Mouse (Mus musculus): ENCODE measurements around the gene Hdhd3. TPM values are rescaled to one million over a fixed set of nuclear protein-coding genes. Genes with fewer than 3 reads are reported as not detected.

The Hdhd3 gene
- total and polyA plus RNA-seq, 3 experiments: 3.9 to 9.0 (median 4.0) TPM

DNA sequence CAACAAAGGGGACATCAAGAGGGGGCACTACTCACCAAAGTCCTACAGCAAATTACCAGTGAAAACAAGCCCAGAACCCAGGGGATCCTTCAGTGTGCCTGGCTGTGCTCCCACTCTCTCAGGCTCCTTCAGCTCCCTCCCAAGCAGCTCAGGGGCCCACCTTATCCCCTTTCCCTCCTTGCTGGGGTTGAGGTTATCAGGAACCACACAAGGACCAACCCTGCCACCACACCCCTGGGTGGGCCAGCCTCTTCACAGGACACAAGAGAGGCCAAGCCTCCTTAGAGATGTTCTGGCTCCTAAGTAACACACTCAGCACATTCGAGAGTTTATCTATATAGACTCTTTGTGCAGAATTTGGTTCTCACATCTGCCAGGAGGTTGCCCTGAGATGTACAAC lies 13.3 kb upstream of the Hdhd3 start:
- Histone ChIP-seq H3K4me3 (no peak overlapping the region), H3K9ac (ENCODE audit: low read depth, low read length) (no peak overlapping the region), H3K27me3 (ENCODE audit: control insufficient read depth, insufficient read depth, low read length) (no peaks in the 10 kb centered on the region), H3K4me1 (ENCODE audit: control insufficient read depth, insufficient read depth, low read length) (peaks cover 21% of the 10 kb centered on the region), H3K27ac (peak overlapping the region; percentile 78), H3K79me2 (replicated peaks; ENCODE audit: control insufficient read depth, insufficient read depth, low read length) (no peaks in the 10 kb centered on the region), H3K36me3 (ENCODE audit: control insufficient read depth, insufficient read depth, low read length) (no peaks in the 10 kb centered on the region; the same call in none of the 2 replicates)
- peak in 1 of 2 experiments; percentile 24 for DNase-seq
- intact Hi-C loops (cut with DNase I): loop anchor here (2.0 to 10.0 kb wide), 5 partner anchors 14 to 888 kb away; partner anchors contain the start of genes Akna, Fkbp15, Hdhd3 and Slc31a1
- WGBS: 43% methylated on average over 1 of the region's 1 CpGs
- TF ChIP-seq CTCF (IDR thresholded peaks at IDR 0.05) (no peak), POLR2A (IDR thresholded peaks at IDR 0.05; ENCODE audit: insufficient read depth, low read depth, low read length) (no peak), EP300 (IDR thresholded peaks at IDR 0.05; ENCODE audit: insufficient read depth, low read depth, low read length) (no peak)

DNA sequence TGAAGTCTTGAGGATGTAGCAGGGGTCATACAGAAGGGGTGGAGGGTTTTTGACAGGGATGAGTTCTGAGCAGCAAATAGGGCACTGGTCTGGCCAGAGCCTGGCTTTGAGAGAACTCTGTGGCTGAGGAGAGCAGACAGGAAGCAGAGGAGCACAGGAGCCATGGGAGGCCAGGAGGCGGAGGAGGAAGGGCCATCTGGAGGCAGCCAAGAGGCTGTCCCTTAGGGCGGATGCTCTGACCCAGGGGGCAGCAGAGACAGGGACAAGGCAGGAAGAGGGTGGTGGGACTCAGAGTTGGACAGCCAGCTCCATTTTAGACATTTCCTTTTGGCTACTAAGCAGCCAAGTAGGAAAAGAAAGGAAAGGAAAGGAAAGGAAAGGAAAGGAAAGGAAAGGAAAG lies 12.8 kb upstream of the Hdhd3 start:
- H3K4me1 ChIP-seq (ENCODE audit: control insufficient read depth, insufficient read depth, low read length): peaks cover 21% of the 10 kb centered on the region
- DNase-seq: peak; percentile 70 to 81
- no peak overlapping the region; the same call in 1 of the 2 replicates for H3K4me3 ChIP-seq
- no peaks in the 10 kb centered on the region for H3K27me3 ChIP-seq (ENCODE audit: control insufficient read depth, insufficient read depth, low read length)
- peak; percentile 40; the same call in 1 of the 2 replicates for TF ChIP-seq POLR2A (IDR thresholded peaks at IDR 0.05; ENCODE audit: insufficient read depth, low read depth, low read length)
- TF ChIP-seq EP300 (IDR thresholded peaks at IDR 0.05; ENCODE audit: insufficient read depth, low read depth, low read length): peak; percentile 72
- peak; percentile 47 for TF ChIP-seq CTCF (IDR thresholded peaks at IDR 0.05)
- WGBS: 34% methylated on average over 2 of the region's 2 CpGs
- H3K9ac ChIP-seq (ENCODE audit: low read depth, low read length): no peak overlapping the region
- H3K27ac ChIP-seq: peak overlapping the region; percentile 78
- H3K79me2 ChIP-seq (replicated peaks; ENCODE audit: control insufficient read depth, insufficient read depth, low read length): no peaks in the 10 kb centered on the region
- no peaks in the 10 kb centered on the region; the same call in none of the 2 replicates for H3K36me3 ChIP-seq (ENCODE audit: control insufficient read depth, insufficient read depth, low read length)
- intact Hi-C loops (cut with DNase I): loop anchor here (2.0 to 10.0 kb wide), 5 partner anchors 13 to 889 kb away; partner anchors contain the start of genes Akna, Fkbp15, Hdhd3 and Slc31a1

DNA sequence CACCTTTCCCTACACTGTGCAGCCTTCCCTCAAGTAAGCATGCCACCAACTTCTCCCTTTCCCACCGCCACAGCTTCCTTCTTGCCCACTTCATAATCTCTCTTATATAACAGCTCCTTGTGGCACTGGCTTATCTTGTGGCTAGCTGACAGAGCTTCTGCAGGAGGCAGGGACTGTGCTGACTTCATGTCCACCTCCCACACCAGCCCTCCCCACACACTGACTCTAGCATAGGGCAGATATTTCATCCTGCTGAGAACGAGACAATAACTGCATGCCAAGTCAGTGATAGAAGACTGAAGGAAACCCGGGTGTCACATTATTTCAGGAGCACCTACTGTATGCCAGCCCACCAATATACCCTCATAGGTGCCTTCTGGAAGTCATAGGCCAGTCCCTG lies 12.2 kb upstream of the Hdhd3 start:
- peak in 1 of 2 experiments; percentile 26 for DNase-seq
- Histone ChIP-seq H3K4me3 (no peak overlapping the region; the same call in 1 of the 2 replicates), H3K9ac (ENCODE audit: low read depth, low read length) (no peak overlapping the region), H3K27me3 (ENCODE audit: control insufficient read depth, insufficient read depth, low read length) (no peaks in the 10 kb centered on the region), H3K36me3 (ENCODE audit: control insufficient read depth, insufficient read depth, low read length) (no peaks in the 10 kb centered on the region; the same call in none of the 2 replicates), H3K4me1 (ENCODE audit: control insufficient read depth, insufficient read depth, low read length) (peaks cover 21% of the 10 kb centered on the region), H3K79me2 (replicated peaks; ENCODE audit: control insufficient read depth, insufficient read depth, low read length) (no peaks in the 10 kb centered on the region), H3K27ac (peak overlapping the region; percentile 78)
- 17% methylated on average over 3 of the region's 3 CpGs for WGBS
- intact Hi-C loops (cut with DNase I): loop anchor here (5.0 to 10.0 kb wide), 4 partner anchors 43 to 889 kb away; partner anchors contain the start of genes Akna, Fkbp15, Slc31a1 and Wdr31
- no peak for TF ChIP-seq EP300 (IDR thresholded peaks at IDR 0.05; ENCODE audit: insufficient read depth, low read depth, low read length)
- no peak for TF ChIP-seq POLR2A (IDR thresholded peaks at IDR 0.05; ENCODE audit: insufficient read depth, low read depth, low read length)
- TF ChIP-seq CTCF (IDR thresholded peaks at IDR 0.05): no peak

DNA sequence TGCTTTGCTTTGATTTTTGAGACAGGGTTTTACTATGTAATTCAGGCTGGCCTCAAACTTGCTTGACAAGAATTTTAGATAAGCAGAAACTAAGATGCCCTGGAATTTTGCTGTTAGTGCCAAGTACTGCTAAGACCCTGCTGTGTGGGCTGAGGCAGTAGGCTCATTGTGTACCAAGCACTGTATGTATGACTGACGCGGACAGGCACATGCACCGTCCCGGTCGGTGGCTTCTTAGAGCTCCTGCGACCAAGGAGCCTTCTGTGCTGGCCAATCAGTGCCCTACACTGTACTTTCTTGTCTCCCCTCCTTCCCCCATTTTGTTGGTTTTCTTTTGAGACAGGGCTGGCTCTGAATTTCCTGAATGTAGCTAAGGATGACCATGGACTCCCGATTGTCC lies 11.7 kb upstream of the Hdhd3 start:
- intact Hi-C loops (cut with DNase I): loop anchor here (5.0 to 10.0 kb wide), 4 partner anchors 43 to 890 kb away; partner anchors contain the start of genes Akna, Fkbp15, Slc31a1 and Wdr31
- Histone ChIP-seq H3K4me3 (no peak overlapping the region), H3K36me3 (ENCODE audit: control insufficient read depth, insufficient read depth, low read length) (no peaks in the 10 kb centered on the region; the same call in none of the 2 replicates), H3K27ac (peak overlapping the region; percentile 78), H3K79me2 (replicated peaks; ENCODE audit: control insufficient read depth, insufficient read depth, low read length) (no peaks in the 10 kb centered on the region), H3K9ac (ENCODE audit: low read depth, low read length) (no peak overlapping the region), H3K4me1 (ENCODE audit: control insufficient read depth, insufficient read depth, low read length) (peaks cover 21% of the 10 kb centered on the region), H3K27me3 (ENCODE audit: control insufficient read depth, insufficient read depth, low read length) (no peaks in the 10 kb centered on the region)
- no peak for DNase-seq
- 72% methylated on average over 7 of the region's 7 CpGs for WGBS
- TF ChIP-seq POLR2A (IDR thresholded peaks at IDR 0.05; ENCODE audit: insufficient read depth, low read depth, low read length): no peak
- no peak for TF ChIP-seq EP300 (IDR thresholded peaks at IDR 0.05; ENCODE audit: insufficient read depth, low read depth, low read length)
- no peak for TF ChIP-seq CTCF (IDR thresholded peaks at IDR 0.05)

DNA sequence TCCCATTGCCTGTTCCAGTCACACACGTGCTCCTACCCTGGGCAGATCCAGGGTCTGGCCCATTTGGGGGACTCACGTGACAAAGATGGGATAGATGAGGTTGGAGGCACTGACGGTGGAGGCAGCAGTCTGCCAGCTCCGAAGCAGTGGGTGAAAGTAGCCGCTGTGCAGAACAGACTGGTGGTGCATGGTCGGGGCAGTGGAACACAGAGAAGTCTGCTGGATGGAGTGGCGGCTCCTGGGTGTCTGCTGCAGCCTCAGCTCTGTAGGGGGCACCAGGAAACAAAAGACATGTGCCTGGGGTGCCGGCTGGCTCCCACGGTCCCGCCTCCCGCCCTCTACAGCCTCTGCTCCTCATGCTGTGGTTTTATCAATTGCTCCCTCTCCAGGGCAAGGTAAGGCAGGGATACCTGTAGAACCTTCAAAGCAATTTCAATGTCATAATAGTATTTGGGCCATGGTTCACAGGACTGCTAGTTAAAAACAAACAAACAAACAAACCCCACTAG lies 10.8 kb upstream of the Hdhd3 start:
- WGBS: 72% methylated on average over 11 of the region's 11 CpGs
- Histone ChIP-seq H3K9ac (ENCODE audit: low read depth, low read length) (no peak overlapping the region), H3K27me3 (ENCODE audit: control insufficient read depth, insufficient read depth, low read length) (no peaks in the 10 kb centered on the region), H3K4me1 (ENCODE audit: control insufficient read depth, insufficient read depth, low read length) (peaks cover 19% of the 10 kb centered on the region), H3K4me3 (no peak overlapping the region), H3K27ac (no peak overlapping the region), H3K36me3 (ENCODE audit: control insufficient read depth, insufficient read depth, low read length) (no peaks in the 10 kb centered on the region; the same call in none of the 2 replicates), H3K79me2 (replicated peaks; ENCODE audit: control insufficient read depth, insufficient read depth, low read length) (no peaks in the 10 kb centered on the region)
- intact Hi-C loops (cut with DNase I): loop anchor here (10.0 kb wide), 1 partner anchor 891 kb away; the partner anchor contains the start of gene Akna
- no peak for TF ChIP-seq CTCF (IDR thresholded peaks at IDR 0.05)
- TF ChIP-seq POLR2A (IDR thresholded peaks at IDR 0.05; ENCODE audit: insufficient read depth, low read depth, low read length): no peak
- TF ChIP-seq EP300 (IDR thresholded peaks at IDR 0.05; ENCODE audit: insufficient read depth, low read depth, low read length): no peak
- DNase-seq: peak in 1 of 2 experiments; percentile 15

DNA sequence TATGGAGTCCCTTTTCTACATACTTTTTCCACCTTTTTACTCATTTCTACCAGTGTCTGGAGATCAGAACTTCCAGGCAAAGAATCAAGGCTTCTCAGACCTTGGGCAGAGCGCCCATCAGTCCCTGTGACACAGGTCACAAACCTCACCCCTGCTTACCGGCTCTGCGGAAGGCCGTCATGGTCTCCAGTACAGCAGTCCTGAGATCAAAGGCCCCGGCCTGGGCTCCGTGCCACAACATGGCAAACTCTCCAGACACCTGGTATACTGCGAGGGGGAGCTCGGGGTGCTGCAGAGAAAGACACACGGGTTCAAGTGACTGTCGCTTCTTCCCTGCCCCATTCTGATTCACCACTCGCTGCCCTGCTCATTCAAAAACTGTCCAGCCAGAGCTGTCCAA lies 6.7 kb upstream of the Hdhd3 start:
- peak in 1 of 2 experiments; percentile 28 for DNase-seq
- Histone ChIP-seq H3K36me3 (ENCODE audit: control insufficient read depth, insufficient read depth, low read length) (no peaks in the 10 kb centered on the region), H3K9ac (ENCODE audit: low read depth, low read length) (no peak overlapping the region), H3K27me3 (ENCODE audit: control insufficient read depth, insufficient read depth, low read length) (no peaks in the 10 kb centered on the region), H3K4me1 (ENCODE audit: control insufficient read depth, insufficient read depth, low read length) (0 out of 2 replicates have a peak, but pooled peaks cover 1% of the 10 kb centered on the region), H3K4me3 (no peak overlapping the region), H3K27ac (no peak overlapping the region), H3K79me2 (replicated peaks; ENCODE audit: control insufficient read depth, insufficient read depth, low read length) (no peaks in the 10 kb centered on the region)
- WGBS: 72% methylated on average over 11 of the region's 11 CpGs
- TF ChIP-seq EP300 (IDR thresholded peaks at IDR 0.05; ENCODE audit: insufficient read depth, low read depth, low read length): no peak
- no peak for TF ChIP-seq CTCF (IDR thresholded peaks at IDR 0.05)
- TF ChIP-seq POLR2A (IDR thresholded peaks at IDR 0.05; ENCODE audit: insufficient read depth, low read depth, low read length): no peak
- intact Hi-C loops (cut with DNase I): loop anchor here (5.0 to 10.0 kb wide), 4 partner anchors 53 to 895 kb away; partner anchors contain the start of gene Akna

Data from heart, adult 2 months (tissue).